Mouse (Mus musculus): ENCODE results near the gene Ezh1.
"Not testable (repeated sequence)": the region's sequence is repeated elsewhere in the genome, so short reads cannot be mapped to it uniquely, and the experiment has no call there.

The Ezh1 gene

GRCm38 (mm10) chr11:101168301-101168980 lies 57.8 kb downstream of the Ezh1 start:
- peak; percentile 14 for DNase-seq (ENCODE audit: low read depth)

- DNase-seq (ENCODE audit: low read depth) = no peak
Measured at GRCm38 (mm10) chr11:101167963-101168300, 58.3 kb downstream of the Ezh1 start.

GRCm38 (mm10) chr11:101167211-101167962 lies 58.9 kb downstream of the Ezh1 start:
- DNase-seq (ENCODE audit: low read depth) = peak; percentile 12

DNA sequence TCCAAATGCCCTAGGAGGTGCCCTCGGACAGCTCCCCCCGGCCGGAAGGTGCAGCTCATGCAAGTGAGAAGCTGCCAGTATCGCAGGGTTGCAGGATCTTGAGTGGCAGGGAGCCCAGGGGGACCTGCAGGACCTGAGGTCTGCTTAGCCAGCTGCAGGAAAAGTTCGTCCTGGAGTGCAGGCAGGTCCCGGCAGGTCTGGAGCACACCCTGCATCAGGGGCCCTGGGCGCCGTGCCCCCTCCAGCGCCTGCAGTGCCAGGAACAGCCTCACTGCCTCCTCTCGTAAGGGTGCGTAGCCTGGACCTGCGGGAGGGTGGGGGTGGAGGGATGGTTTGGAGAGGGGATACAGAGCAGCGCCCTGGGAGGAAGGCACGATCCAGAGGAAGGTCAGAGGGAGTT lies 59.9 kb downstream of the Ezh1 start:
- DNase-seq (ENCODE audit: low read depth) = no peak

GRCm38 (mm10) chr11:101164677-101165580 lies 61.3 kb downstream of the Ezh1 start:
- DNase-seq (ENCODE audit: low read depth) = peak; percentile 56

- DNase-seq (ENCODE audit: low read depth) = peak; percentile 51
Measured at GRCm38 (mm10) chr11:101164351-101164665, 62.0 kb downstream of the Ezh1 start.

- peak; percentile 19 for DNase-seq (ENCODE audit: low read depth)
Measured at GRCm38 (mm10) chr11:101163476-101164350, 62.5 kb downstream of the Ezh1 start.

DNA sequence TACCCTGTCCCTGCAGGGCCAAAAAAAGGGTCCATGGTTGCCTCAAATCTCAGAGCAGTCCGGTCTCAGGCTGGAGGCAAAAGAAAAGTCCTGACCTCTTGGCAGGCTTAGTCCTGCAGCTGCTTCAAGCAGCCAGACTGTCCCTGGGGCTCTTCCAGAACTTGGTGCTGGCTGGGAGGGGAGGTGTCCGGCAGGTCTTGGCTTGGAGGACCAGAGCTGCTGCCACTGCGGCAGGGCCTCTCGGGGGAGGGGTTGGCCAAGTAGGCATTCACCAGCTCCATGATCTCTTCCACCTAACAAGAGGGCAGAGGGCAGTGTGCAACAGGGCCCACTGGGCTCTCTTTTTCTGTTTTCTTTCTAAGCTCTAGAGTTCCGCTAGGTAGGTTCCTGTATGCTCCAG lies 63.5 kb downstream of the Ezh1 start:
- no peak for DNase-seq (ENCODE audit: low read depth)

- no peak for DNase-seq (ENCODE audit: low read depth)
Measured at GRCm38 (mm10) chr11:101162301-101162700, 64.0 kb downstream of the Ezh1 start.

DNA sequence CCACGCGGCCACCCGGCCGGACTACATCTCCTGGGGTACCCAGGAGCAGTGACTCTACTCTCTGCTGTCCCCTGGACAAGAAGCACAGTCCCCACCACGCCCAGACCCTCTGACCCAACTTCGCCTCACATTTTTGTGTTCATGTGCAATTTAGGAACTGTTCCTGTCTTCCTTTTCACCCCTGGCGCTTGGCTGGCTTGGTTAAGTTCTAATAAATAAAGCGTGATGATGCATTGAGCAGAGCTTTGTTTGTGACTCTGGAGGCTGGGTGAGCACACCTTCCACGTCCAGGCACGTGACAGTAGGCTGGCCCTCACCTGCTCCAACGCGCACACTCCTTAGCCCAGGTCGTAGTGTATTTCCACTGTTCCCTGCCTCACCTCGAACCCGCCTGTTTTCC lies 64.7 kb downstream of the Ezh1 start:
- no peak for DNase-seq (ENCODE audit: low read depth)

GRCm38 (mm10) chr11:101160981-101161505 lies 65.2 kb downstream of the Ezh1 start:
- not testable (repeated sequence) for DNase-seq (ENCODE audit: low read depth)

GRCm38 (mm10) chr11:101160151-101160550 lies 66.1 kb downstream of the Ezh1 start:
- DNase-seq (ENCODE audit: low read depth) = not testable (repeated sequence)

DNA sequence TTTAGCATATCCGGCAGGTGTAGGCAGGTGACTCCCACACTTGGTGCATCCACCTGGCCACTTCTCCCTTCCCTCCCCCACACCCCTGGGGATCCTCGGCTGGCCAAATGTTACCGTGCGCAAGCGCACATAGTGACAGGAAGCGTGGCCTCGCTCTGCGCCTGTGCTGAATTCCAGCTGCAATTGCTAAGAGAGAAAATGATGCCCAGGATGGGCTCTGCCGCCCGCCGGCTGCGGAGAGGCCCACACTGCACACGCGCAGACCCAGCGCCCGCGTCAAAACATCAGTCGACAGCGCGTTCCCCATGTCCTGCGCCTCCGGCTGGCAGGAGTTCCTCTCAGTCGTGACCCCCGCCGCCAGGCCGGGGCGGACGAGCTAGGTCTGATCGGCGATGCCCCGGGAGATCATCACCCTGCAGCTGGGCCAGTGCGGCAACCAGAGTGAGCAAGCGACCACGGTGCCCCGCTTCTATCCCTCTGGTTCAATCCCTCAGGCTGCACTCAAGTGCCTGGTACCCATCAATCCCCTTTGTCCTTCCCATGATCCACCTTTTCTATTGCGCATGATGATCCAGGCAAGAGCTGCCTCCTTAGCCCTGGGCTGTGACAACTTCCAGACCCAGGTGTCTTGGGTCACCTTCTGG lies 70.4 kb downstream of the Ezh1 start, which contains the start of gene Tubg2:
Tubg2 (plus strand) TSS at position 180 of the 644 bp plus-strand sequence.
- peak; percentile 65 for DNase-seq (ENCODE audit: low read depth)

DNA sequence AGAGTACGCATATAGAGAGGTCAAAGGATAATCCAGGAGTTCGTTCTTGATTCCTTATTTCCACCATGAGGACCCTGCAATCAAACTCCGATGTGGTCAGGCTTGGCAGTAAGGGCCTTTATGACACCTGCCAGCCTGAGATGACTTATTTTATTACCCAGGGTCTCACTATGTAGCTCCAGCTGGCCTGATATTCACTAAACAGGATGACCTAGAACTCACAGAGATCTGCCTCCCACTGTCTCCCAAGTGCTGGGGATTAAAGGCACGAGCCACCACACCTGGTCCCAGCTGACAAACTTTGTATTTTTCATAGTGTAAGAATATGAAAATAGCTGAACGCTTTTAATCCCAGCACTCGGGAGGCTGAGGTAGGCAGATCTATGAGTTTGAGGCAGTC lies 71.1 kb downstream of the Ezh1 start:
- no peak for DNase-seq (ENCODE audit: low read depth)

- no peak for DNase-seq (ENCODE audit: low read depth)
Measured at GRCm38 (mm10) chr11:101154648-101155047, 71.6 kb downstream of the Ezh1 start.

- DNase-seq (ENCODE audit: low read depth) = no peak
Measured at GRCm38 (mm10) chr11:101152825-101153224, 73.4 kb downstream of the Ezh1 start.

DNA sequence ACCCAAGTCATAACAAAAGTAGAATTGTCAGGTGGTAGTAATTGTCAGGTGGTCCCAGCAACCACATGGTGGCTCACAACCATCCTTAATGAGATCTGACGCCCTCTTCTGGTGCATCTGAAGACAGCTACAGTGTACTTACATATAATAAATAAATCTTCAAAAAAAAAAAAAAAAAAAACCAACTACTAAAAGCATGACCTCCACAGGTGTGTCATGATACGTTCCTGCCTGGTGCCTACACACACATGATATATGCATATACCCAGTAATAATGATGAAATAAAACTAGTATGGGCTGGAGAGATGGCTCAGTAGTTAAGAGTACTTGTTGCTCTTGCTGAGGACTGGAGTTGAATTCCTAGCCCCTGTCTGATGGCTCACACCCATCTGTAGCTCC lies 75.2 kb downstream of the Ezh1 start:
- DNase-seq (ENCODE audit: low read depth) = no peak

- DNase-seq (ENCODE audit: low read depth) = no peak
Measured at GRCm38 (mm10) chr11:101149178-101150105, 76.8 kb downstream of the Ezh1 start.

DNA sequence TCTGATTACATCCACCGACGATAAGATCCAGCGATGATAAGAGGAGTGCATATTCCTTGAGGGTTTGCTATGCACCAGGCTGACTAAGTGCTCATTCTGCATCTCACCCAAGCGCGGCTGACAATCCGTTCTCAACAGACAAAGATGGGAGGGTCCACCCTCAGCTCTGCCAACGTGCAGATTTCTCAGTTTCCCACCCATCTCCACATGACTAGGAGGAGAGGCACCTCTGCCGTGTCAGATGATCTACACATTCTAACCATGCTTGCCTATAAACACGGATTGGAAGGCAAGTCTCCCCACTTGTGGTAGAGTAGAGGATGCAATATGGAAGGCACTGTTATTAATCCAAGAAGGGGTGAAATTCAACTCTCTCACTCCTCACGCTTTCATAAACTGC lies 77.5 kb downstream of the Ezh1 start:
- DNase-seq (ENCODE audit: low read depth) = no peak

DNA sequence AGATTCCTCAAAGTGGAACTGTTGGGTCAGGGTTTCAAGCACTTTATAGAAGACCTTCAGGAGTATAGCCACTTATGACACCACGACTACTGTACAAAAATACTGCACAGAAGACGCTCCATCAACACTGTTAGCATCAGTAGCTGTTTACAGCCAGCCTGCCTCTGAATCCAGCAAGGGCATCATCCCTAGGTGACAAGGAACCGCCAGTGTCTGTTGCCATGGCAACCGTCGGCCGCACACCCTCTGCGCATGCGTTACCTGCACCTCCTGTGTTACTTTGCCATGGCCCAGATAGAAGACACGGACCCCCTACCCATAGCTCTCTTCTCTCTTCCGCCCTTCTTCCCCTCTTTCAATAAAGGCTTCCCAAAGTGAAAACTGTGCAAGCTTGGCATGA lies 79.9 kb downstream of the Ezh1 start:
- no peak for DNase-seq (ENCODE audit: low read depth)

Data from induced T-regulatory cell, adult 2 months (primary cell).